Mouse (Mus musculus) forelimb bud, embryonic 11.5 days (tissue): Measurements from ENCODE around the gene Cdkl5.
"Not testable (repeated sequence)": the region's sequence is repeated elsewhere in the genome, so short reads cannot be mapped to it uniquely, and the experiment has no call there.

ENCODE experiments used
- DNase-seq: peaks from one replicate; pipeline ENCODE4 v3.0.0-alpha.2; 2012; ENCODE audit warnings: low read depth, low spot score

Cdkl5 gene

DNA sequence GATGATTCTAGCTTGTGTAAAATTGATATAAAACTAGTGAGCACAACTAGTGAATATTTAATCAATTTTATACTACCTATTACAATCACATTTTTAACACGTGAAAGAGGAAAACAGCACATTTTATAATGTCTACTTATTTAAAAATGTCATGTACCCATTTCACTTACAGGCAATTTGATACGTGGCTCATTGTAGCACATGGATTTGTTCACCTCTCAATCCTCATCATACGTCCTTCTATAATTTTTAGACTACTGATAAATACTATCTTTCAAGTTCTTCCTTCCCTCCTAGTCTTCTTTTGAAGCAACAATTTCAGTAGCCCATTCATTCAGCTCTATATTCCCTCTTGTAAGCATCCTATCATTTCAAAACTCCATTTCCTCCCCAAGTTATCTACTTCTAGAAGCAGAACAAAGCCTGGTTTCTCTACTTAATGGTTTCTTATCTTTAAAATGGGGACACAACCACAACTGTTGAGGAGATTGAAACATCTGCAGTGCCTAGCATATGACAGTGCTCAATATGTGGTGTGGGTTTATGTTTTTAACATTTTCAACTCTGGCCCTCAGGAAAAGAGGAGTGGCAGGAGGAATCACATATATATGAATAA, 75.4 kb downstream of the Cdkl5 start:
- no peak for DNase-seq

DNA sequence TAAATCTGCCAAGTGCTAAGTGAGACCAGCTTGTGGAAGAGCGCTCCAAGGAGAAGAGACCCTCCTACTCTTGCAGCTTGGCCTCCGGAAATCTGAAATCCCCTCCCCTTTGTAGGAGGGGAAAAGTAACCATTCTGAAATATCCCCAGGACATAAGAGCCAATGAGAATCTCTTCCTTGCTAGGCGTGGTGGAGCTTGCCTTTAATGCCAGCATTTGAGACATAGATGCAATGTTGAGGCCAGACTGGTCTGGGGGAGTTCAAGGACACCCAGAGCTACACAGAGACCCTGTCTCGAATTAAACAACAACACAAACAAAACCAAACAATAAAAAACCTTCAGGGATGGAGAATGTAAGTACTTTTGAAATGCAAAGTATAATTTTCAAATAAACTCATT, 87.6 kb downstream of the Cdkl5 start, which contains the start of gene Gja6:
TSS of gene Gja6 (minus strand) at position 101 of the 400 bp plus-strand sequence.
- DNase-seq: no peak

DNA sequence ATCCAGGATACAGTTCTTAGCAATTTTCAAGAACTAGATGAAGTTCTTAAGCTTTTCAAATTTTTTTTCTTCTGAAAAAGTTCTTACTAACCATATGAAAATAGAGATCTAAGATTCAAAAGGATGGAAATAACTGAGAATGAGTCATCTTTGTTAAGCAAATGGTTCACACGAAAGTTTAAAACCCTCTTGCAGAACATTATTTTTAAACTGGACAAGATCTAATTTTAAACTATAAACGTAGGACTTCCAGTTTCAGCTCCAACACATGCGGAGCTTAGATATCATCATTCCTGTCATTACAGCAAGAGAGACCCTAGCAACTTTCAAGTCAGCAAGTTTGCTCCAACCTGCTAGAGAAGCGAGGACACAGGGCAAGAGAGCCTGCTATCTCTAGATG, 88.0 kb downstream of the Cdkl5 start:
- no peak for DNase-seq

DNA sequence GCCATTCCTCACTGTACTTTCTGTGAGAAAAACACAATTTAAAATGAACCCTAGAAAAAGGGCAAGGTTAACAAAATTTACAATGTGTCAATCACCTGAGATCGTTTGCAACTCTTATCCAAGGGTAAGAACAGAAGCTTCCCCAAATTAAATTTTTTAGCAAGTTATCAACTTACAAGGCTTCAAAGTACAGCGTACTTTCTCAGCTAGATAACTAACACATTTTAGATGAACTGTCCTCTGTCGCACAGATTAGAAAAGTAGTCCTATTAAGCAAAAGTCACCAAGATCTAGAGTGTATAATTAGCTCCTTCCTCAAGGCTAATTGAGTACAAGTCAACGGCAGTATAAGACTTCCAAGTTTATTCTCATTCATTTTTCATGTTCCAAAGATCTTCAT, 88.6 kb downstream of the Cdkl5 start:
- no peak for DNase-seq

DNA sequence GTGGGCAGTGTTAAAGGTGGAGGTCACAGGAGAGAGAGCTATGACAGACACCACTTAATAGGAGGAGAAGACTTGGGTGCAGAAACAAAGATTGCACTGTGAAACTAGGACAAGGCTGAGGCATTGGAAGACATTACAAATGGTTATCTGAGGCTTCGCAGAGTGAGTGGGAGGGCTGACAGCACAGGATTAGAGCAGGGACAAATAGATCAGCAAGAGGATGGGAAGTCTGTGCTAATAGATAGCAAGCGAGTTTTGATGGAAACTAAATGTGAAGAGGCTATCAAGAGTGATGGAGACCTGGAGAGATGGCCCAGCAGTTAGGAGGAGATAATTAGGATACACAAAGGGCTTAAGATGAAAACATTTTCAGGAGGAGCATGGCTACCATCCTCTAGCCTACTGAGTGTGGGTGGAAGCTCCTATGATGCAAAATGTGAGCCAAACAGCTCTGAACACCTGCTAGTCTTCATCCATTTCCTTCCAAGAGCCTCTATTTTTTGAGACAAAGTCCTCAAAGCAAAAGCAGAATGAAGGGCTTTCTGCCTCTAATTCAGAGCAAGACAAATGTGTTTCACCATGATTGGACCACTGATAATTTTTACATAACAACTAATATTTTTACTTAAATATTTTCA, 89.3 kb downstream of the Cdkl5 start:
- DNase-seq: no peak

DNA sequence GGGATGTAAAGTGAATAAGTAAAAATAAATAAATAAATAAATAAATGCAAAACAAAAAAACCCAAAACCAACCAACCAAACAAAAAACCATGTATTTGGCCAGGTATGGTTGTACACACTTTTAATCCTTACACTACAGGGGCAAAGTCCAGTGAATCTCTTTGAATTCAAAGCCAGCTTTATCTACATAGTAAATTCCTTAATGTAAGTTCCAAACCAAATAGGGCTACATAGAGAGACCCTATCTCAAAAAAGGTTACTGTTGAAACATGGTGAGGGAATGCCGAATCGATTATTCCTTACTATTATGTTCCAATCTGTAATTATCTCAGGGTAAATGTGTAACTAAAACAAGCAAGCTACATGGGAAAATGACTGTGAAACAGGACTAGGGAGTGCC, 93.4 kb downstream of the Cdkl5 start:
- DNase-seq: no peak

DNA sequence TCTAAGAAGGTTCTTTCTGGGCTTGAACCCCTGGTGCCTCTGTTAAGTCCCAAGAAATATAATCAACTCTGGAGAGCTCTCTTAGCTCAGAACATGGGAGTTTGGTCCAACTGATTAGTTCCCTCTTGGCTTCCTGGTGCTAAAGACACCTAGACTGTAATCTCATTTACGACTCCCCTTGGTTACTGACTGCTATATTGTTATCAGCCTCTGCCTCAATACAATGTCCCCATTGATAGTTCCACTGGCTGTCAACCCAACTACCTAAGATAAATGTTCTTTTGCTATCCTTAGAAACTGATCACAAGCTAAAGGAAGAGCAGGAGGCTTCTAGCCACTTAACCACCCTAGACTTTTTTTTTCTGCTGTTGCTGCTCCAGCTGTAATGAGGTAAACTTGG, 102.4 kb downstream of the Cdkl5 start:
- no peak for DNase-seq

DNA sequence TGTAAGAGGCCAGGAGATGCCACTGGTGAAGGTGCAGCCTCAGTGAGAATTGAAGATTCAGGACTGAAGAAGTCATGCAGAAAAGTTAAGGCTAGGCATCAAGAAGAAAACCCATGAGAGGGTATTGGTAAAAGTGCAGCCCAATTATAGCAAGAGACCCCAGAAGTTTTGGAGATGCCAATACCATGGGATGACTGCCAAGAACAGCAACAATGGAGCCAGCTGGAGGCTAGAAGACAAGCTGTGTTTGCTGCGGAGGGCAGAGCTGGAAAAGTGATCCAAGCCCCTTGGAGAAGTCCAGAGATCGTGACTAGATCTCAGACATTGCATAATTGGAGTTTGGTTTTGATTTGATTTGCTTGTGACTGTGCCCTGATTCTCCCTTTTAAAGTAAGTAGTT, 108.2 kb downstream of the Cdkl5 start:
- DNase-seq: no peak

DNA sequence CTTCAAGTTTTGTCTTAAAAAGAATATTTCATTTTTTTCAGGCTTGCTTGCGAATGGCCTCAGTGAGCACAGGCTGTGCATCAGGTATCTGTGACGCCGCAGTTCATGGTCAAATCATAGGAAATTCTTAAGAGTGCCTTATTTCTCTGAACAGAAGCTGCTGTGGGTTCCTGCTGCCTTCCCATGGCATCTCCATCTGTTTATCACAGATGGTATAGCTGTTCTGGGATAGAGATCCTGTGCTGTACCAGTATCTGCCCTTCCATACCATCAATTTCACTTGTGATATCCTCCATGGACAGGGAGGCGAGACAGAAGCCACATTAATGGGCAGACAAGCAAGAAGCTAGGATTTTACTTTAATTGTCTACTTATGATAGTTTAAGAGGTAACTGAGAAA, 127.9 kb downstream of the Cdkl5 start:
- DNase-seq: no peak

DNA sequence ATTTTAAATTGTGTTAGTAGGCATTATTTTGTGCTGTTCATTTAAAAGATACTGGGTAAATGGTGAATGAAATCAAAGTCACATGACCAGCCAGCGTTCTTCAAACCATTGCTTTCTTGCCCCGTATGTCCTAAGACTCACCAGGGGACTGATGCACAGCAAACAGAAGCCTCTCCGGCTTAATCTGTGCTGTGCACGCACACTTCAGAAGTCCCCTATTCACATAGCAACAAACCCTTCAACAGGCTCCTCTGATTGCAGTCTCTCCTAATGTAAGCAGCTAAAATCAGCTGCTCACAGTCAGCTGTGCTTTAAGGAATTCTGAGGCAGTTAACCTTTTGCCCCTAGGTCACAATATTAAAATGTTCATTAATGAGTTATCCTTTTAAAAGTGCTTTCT, 129.5 kb downstream of the Cdkl5 start:
- no peak for DNase-seq

- DNase-seq: no peak
These were observed 130.7 kb downstream of the Cdkl5 start for GRCm38 (mm10) chrX:160863689-160864383.

DNA sequence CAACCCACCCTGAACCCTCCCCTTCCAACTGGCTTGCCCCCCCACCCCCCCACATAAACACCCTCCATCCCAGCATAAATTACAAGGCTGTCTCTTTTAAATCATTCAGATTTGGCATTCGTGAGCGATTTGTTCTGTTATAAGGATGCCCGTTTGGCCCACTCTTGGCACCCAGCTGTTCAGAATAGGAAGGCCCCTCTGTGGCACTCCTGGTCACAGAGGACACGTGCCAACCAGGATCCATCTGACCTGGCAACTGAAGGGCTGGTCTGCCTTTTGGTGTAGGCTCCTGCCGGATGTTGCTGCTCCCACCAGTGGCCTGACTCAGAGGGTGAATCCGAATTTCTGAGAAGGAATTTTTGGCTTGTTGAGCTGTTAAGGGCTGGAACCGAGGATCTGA, 186.3 kb downstream of the Cdkl5 start:
- no peak for DNase-seq

GRCm38 (mm10) chrX:160804409-160805150, 189.9 kb downstream of the Cdkl5 start:
- DNase-seq: no peak

- DNase-seq: no peak
These were observed 199.6 kb downstream of the Cdkl5 start for GRCm38 (mm10) chrX:160794920-160795319.

DNA sequence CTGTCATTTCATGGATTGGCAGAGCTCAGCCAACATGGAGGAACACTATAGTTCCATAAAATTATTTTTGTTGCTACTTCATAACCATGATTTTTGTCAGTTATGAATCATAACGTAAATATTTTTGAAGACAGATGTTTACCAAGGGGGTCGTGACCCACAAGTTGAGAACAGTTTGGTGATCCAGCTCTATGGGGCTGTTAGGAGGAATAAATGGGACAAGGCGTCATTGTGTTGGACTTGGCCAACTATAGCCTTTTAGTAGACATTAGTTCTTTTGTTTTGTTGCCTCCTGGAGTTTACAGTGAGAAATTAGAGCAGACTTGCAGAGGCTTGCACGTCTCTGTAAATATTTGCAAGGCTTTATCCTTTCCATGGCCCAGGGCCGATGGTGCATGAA, 212.2 kb downstream of the Cdkl5 start:
- no peak for DNase-seq

GRCm38 (mm10) chrX:160773033-160773432, 221.5 kb downstream of the Cdkl5 start:
- no peak for DNase-seq

GRCm38 (mm10) chrX:160769622-160770021, 224.9 kb downstream of the Cdkl5 start:
- DNase-seq: not testable (repeated sequence)

DNA sequence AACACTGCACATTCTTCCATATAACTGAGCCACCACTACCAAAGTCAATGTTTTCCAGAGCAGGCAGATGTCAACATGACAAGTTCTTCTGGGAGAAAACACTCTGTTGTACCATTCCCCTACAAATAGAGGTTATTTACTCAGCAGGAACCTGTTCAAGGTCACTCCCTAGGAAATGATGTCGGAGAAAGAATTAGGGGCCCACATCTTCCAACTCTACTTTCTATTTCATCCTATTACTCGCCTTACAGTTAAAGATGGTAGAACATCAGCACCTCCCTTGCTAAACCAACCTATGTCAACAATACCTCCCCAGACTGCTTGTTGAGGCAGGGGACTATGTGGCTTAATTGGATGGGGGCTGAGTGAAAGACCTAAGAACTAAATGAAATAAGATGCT, 226.8 kb downstream of the Cdkl5 start, which contains the start of gene Rs1:
TSS of gene Rs1 (plus strand) at position 301 of the 400 bp plus-strand sequence.
- no peak for DNase-seq

DNA sequence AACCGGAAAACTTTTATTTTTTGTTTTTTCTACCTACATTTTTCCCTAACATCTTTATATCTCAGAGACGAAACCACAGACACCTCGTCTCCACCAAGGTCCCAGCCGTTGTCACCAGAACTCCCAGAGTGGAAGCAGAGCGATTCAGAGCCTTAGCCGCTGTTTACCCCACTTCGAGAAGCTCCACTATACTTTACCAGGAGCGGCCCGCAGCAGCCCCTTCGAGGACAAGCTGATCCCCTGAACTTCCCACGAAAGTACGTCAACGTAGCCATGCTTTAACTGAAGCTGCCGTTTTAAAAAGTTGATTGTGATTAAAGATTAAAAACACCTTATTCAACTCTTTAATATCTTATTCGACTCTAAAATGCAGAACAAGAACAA, 228.3 kb downstream of the Cdkl5 start:
- no peak for DNase-seq

DNA sequence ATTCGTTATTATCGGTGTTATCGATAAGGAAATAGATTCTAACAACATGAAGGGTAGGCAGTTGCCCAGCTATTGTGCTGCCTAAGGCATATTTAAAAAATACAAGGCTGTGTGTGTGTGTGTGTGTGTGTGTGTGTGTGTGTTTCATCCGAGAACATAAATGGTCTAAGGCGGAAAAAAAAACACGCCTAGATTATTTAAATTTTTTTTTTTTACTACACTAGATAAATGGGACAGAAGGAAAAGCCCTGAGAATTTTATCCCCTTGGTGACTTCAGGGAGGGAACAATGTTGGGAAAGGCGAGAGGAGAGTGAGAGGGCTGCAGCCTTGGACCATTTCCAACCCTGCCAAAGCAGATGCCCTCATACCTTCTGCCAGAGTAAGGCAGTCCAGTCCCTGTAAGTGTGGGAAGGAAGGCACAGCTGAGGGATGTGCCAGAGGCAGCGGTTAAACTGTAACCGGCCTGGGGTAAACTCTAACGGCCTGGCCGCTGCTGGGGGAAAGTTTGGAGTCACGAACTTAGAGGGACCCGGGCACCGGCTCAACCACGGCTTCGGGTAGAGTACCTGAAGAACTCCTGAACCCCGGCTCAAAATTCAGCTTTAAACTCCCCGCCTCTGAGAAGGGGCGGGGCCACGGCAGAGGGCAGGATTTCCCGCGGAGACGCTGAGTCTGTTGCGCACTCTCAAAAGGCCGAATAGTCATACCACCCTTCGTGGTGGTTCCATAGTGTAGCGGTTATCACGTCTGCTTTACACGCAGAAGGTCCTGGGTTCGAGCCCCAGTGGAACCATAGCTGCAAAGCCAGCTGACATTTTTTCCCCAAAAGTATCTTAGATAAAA, 228.9 kb downstream of the Cdkl5 start:
- peak; percentile 80 for DNase-seq

- no peak for DNase-seq
These were observed 243.7 kb downstream of the Cdkl5 start for GRCm38 (mm10) chrX:160750808-160751207.
